Mouse (Mus musculus) frontal cortex, postnatal 25 days (tissue): ENCODE data around the gene Hs6st2.
A peak's percentile ranks its signal among the peaks of the same experiment; 100 is the strongest.

Experiments used
- DNase-seq, 2 experiments: peaks; one replicate each; pipeline ENCODE4 v3.0.0; 2022; ENCODE audit warnings: low spot score in 2 of 2

Gene Hs6st2

DNA sequence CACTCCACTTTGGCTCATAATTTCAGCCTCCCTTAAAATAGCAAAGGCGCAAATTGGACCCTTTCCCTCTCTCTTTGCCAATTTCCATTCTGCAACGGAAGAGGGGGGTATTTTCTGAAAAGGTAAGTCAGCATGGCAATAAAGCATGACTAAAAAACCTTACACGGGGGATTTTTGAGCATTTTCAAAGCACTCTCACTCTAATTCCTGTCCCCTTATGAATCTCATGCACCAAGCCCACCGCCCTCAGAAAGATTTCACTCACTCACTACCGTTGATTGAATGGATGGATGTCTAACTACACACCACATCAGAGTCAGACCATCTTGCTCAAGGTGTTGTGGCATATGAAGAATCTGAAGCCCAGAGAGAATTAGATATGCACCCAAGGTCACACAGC, at the start of gene Hs6st2:
TSS of gene Hs6st2 (minus strand) at position 101 of the 400 bp plus-strand sequence.
- DNase-seq = no peak

DNA sequence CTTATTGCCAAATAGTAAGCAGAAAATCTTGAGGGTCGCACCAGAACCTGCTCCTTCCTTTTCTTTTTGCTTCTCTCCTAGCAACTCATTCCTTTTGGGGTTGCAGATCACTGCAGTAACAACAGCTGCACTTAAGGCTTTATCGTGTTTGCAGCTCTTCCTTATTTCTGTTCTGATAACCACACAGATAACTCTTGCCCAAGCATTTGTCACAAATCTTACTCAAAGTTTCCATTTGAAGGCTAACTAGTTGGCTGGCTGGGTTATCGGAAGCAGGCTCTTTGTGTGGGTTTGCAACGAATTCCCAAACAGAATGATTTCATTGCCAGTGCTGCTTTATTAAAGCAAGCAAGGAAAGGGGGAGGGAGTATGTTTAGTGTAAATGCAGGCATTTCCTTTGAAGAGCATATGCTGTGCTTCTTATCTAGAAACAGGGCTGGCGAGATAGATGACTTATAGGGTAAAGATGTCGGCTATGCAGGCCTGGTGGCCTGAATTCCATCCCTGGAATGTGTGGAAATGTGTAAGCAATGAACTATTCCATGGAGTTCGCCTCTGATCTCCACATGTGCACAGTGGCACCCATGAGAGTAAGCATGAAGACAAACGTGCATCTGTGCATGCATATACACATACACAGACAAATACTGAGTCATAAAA, 32.6 kb upstream of the Hs6st2 start:
- DNase-seq = no peak

DNA sequence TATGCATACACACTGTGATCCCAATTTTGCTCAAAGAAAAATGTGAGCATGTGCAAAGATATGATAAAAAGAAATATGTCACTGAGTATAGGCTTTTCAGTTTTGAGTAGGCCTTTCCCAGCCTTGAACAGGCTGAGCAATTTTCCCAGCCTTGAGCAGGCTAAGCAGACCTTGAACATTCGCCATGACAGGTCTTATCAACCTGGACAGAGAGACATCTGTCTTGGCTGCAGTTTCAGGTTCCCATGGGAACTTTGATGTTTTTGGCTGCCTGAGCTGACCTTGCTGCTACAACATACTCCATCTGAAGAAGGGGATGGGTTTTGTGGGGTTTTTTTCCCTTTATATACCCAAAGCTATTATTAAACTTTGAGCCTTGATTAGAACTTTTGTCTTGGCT, 31.3 kb upstream of the Hs6st2 start:
- DNase-seq = no peak

DNA sequence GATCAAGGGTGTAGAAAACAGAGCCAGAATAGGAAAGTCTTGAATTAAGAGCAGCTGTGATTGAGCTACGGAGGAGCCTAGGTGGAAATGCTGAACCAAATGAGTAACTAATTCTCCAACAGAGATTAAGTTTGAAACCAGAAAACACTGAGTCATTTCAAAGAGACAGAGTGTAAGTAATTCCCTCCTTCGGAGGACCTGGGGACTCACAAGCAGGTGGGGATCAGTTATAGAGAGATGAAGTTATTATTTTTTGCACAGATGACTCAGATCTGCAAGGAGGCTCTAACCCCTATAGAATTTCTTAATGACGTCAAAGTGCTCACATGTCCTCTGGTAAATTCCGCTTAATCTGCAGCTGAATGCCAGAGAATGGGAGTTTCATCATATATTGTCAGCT, 21.2 kb upstream of the Hs6st2 start:
- no peak for DNase-seq

DNA sequence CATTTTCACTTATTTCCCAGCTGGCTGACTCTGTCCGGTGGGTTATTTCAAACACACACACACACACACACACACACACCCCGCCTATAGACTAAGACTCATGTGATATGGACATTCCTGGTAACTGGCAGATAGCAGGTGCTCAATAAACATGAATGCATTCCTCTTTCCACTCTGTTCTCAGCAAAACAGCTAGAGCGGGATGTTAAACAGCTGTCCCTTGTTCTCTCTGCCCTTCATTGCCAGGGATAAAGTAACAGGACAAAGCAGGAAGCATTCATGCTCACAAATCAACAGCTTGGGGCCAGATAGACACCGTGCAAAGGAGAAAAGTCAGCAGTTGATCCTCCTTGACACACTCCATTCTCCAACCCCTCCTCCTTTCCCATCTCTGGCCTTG, 17.4 kb upstream of the Hs6st2 start:
- DNase-seq = no peak

DNA sequence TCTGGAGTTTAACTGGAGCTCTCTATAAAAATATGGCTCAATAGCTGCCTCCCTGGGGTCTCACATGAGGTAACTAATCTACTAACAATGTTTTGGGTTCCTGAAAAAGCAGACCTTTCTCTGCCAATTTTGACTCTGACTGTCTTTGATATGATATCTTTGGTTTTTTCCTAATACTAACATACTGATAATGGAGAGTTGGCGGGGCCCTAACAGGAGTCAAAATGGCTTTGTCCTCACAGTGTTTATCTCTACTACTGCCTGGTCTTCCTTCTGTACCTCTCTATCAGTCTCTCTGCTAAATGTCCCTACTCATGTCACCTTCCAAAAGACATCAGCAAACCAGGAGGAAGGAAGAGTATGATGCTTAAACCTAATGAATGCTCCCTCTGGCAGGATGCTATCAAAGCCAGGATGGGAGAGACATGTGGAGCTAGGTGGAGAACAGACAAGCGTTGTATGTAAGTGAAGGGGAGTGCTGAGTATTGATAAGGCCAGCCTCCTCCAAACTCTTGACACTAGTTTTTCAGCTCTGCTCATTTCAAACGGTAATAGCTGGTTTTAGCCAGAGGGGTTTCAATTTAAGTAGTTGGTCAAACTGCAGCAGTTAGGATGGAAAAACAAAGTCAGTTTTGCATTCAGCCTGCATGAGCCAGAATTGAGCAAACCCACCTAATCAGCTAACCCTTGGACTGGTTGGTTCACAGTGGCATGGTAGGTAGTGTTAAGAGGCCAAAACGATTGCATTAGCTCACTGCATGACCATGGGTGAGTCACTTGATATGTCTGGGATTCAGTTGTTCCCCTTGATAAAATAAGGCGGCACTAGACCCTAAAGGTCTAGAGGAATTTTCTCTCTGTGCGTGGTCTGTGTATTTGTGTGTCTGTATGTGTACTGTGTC, 4.6 kb upstream of the Hs6st2 start:
- DNase-seq = no peak

DNA sequence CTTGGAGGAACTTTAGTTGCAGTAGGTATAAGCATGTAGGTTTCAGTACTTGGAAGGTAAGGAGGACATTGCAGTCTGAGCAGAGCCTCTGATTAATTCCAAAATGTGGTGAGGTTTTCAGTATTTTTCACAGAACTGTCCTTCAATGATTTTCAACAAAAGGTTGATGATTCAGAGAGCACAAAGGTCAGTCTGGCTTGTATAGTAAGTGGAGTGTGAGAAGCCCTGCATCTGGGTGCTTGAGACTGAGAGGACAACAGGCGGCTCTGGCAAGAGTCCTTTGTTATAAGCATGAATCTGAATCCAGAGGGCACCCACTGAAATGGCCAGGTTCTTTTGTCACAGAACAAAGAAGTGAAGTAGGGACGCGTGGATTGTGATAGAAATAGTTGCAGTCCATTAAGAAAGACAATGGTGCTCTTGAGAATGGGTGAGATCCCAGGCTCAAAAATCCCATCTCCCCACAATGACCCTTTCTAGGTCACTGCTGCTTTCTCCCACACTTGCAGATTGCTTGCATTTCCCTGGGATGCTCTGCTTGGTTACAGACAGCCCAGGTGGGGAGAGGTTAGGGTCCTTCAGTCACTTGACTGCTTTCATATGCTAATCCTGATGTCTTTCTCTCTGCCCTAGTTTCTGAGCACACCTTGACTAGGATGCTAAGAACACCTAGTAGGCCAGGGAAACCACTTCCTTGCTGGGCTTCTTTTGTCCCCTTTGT, 2.8 kb upstream of the Hs6st2 start:
- no peak for DNase-seq

DNA sequence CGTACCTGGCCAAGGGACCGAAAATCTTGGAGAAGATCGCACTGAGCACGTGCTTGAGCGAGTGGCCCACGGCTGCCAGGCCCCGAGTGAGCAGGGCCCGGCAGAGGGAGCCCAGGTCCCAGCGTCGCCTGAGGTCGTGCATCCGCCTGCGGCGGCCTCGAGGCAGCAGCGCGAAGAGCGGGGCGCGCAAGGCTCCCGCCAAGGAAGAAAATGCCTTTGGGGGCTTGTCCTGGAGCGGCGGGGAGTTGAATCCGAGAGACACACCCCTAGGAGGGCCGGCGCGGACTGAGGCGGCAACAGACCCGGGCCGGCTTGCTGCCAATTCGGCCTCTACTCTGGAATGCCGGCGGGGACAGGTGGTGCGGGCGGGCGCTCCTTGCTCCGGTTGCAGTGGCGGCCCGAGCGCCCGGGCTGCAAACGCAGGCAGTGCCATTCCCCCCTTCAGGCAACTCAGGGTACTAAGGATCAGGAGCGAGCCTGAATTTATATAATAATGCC, 437 bp downstream of the Hs6st2 start:
- DNase-seq = peak in 1 of 2 experiments; percentile 6

DNA sequence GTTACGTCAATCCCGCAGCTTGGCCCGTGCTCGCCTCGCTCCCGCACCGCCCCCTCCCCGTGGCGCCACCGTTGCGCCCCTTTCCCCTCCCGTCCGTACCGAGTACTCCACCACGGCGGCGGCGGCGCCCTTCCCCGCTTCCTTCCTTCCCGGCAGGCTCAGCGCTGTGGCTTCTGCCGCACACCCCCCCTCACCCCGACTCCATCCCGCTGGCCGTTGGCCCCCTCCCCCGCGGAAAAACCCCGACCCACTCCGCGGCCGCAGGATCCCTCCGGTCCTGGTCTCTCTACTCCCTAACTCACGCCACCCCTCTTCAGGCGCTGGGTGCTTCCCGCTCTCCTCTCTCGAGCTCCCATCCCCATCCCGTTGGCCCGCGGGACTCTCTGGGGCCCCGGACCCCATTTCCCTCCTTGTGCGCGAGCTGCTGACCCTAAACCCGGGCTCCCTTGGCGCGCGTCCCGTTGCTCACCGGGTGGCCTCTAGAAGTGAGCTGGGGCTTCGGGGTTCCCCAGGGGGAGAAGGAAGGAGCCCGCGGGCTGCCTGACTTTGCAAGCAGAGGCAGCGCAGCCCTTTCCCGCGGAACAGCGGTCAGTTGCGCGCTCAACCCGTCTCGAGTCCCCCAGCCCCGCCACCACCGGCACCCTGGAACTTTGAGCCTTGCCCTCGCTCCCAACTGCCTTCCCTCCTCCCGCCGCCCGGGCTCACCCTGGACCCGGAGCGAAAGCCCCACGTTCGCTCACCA, 1.1 kb downstream of the Hs6st2 start:
- DNase-seq = peak; percentile 8 to 13

DNA sequence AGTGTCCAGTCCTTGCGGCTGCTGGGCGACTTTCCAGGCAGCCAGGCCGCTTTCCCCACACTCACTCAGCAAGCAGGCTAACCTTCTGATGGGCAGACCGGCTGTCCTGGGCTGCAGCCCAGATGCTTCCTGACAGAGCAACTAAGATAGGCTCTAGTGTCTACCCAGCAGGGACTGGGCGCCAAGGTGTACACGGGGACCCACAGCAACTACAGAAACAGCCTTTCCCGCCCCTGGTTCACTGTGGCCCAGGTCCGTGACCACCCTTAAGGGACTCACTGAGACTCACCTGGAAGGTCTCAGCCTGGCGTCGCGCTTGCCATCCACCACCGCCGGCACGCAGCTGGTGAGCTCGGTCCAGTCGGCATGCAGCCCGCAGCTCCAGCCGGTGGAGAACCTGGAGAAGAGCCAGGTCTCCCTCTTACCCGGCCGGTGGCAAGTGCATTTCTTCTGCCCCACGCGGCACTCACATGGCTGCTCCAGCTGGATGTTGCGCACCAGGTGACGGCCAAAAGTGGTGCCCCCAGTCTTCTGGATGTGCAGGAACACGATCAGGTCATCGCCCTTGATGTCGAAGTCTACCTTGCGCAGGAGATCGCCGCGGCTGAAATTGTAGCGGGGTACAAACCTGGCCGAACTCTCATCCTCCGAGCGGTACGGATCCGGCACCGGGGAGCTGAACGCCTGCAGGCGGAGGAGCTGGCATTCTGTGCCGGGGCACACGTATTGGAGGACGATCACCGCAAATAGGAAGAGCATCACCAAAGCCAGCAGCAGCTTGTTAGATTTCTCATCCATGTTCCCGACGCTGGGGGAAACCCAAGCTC, 1.8 kb downstream of the Hs6st2 start:
- DNase-seq = peak in 1 of 2 experiments; percentile 2

DNA sequence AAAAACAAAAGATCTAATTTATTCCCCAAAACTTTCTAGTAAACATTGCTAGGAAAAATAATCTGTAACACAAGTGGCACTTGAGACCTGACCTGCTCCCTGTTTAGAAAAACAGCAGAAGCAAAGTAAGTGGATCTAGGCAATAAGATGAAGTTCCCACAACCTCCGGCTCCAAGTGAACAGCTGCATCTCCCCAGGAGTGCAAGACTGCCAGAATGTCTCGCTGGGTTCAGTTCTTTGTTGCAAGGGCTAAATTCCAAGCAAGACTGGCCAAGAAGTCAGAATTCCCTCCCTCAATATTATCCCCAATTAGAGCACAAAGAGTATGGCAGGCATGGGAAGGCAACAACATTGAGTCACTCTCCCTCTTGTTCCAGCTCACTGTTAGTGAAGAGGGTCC, 23.4 kb downstream of the Hs6st2 start:
- DNase-seq = no peak

DNA sequence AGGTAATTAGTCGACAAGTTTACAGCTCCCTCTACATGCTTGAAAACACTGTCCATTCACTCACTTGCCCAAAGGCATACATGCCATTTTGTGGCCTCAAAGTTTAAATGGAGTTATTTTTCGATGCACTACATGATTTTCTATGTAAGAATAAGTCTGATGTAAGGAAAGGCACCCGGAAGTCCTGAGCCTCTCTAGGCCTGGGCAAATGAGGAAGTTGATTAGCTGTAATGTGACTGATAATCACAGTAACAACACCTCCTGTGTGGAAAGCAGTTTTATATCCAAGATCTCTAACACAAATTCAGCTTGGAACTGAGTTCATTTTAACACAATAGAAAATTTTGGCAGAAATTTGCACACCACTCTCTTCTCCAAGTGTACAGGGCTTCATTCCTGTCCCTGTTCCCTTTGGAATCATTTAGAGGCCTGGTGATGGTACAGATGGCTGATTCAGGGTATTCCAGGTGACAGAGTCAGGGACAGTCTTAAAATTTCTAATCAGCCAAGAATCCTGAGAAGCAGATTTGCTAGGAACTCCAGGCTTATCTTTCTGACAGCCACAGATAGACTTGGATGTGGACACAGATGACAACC, 38.9 kb downstream of the Hs6st2 start:
- no peak for DNase-seq

DNA sequence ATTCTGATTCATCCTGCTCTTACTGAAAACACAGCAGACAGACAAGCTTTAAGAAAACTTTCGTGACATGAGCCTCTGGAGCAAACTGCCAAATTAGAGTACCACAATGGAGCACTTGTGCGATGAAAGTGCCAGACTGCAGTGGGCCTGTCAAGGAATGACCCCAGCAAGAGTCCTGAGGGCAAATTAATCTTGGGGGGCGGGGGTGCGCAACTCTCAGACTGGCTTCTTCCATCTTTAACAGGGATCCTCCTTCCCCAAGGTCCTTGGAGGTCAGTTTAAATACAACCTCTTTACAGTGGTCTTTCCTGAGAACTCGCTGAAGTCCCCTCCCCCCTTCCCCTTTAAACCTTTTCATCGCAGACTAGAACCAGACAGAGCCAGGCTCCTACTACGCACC, 45.9 kb downstream of the Hs6st2 start:
- no peak for DNase-seq

DNA sequence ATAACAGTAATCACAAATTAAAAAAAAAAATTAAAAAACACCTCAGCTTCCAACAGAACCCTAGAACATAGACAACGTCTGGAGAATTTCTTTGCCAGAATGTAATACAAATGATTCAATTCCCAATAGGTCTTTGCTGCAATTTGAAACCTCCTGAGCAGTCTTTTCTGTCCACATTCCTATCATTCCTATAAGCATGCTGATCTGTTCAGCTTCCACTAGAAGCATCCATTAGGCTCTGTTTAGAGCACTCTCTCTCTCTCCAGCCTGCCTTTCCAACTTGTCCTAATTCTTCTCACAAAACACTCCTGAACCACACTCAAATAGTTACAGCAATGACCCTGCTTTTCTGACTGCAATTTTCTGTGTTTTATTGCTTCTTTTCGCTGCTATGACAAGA, 50.3 kb downstream of the Hs6st2 start:
- no peak for DNase-seq

DNA sequence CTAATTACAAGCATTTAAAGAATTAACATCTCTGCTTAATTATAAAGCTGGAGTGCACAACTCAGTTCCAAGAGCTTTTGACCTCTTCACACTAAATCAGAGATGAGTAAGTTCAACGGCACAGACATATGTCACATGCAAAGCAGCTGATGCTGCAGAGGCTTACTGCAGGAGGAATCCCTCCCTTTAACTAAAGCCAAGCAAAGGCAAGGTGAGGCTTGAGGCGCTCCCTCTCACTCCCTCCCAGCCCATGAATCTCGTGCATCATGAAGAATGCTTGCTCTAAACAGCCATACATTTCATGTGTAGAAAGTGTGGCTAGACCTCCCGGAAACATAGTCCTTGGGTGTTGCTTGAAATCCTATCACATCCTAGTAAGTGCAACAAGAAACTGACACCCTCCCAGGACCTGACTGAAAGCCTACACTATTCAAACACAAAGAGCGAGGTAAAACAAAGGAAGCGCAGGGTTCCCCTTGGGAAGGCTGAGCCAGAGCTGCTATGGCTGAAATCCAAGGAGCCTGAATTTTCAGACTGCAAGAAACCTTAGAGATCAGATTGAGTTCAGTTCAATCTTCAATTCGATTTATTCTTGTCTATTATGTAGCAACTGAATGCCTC, 67.2 kb downstream of the Hs6st2 start:
- no peak for DNase-seq

DNA sequence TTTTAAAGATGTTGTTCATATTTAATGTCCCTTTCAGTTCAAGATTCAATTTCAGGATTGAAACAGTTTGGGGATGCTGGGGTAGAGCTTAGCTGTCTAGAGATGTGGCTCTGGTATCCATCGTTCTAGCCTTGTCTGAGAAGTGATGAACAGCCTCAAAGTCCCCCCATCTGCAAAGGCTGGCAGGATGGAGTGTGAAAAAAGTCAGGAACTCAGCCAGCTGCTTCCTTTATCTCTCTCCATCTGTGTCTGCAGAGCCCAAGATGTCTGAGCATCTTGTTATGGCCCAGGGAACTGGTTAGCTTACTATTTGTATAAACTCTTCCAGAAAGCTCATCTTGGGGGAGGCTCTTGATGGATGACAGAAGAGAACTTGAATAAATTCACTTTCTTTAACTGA, 70.9 kb downstream of the Hs6st2 start:
- no peak for DNase-seq

DNA sequence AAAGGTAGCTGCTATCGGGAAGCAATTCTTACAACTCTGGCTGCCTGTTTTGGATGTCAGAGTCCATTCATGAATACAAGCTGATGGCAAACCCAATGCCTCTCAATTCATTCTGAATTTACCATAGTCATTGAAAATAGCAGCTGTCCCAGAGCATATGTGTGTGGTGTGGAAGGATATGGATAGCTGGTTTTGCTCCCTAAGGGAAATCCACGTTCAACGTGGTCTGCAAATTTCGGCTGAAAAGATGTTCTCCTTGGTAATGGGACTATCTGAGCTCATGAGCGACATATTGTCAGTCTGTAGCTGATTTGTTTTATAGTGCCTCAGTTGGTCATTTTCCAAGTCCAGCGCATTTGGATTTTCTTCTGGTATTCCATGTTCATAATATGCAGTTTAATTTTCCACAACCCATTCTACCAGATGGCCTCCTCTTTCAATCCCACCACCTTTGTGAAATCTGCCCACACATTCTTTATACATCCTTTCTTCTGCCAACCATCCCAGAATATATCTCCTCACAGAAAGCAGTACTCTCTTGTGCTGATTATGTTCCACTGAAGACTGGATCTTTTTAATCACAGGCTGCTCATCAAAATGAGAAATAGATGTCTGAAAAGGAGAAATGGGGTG, 75.3 kb downstream of the Hs6st2 start:
- DNase-seq = no peak

DNA sequence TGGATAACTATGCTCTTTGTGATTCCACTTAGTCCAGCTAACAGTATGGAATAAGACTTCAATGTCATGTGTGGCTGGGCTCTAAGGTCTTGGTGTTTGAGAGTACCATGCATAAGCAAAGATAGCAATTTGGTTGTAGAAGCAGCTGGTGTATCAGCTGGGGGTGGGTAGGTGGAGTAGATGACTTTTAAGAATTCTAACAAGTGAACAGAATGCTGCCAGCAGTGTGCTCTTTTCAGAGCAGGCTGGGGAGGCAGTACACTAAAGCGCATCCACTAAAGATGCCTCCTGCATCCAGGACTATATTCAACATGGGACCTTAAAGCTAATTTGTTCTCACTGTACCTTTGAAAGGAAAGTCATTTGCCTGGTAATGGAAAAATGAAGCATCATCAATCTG, 88.9 kb downstream of the Hs6st2 start:
- DNase-seq = peak in 1 of 2 experiments; percentile 8

DNA sequence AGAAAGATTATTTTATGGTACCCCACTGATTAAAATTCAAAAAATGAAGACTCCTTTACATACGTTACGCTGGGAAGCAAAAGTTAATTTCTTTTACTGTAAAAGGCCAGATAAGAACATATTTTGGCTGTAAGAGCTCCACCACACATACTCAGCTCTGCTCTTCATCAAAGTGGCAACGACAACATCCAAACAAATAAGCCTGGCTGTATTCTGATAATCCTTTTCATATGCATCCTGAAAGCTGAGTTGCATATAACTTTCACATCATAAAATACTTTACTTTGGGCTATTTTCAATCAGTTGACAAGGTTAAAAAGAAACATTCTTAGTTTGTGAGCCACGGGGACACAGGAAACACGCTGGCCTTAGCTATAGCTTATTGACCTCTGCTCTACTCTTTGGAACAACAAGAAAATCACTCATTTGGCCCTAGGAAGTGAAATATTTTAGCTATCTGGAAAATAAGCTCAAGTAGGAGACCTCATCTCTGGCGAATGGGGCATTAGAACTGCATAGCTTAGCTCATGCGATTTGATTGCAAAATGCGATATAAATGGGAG, 91.1 kb downstream of the Hs6st2 start:
- DNase-seq = no peak
